19 mouse cellular contexts compared by ENCODE assay signal in the genomic region with DNA sequence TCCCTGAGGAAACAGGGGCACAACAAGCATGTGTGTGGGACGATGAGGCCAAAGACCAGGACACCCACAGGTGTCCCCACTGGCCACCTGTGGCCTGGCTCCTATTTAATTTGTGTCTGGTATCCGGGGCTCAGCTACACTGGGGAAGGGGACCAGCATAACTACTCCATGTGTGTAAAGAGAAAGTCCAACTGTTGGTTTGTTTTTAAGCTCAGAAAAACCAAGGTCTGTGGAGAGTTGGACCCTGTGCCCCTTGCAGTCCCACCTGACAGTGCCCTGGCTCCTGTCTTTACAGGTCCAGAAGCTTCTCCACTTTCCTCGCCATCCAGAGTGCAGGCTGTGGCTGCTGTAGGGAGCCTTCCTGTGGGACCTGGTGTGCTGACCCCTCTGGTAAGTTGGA. TPM values are rescaled to one million over a fixed set of nuclear protein-coding genes. Genes with fewer than 3 reads are reported as not detected.
DNase-seq lines count a peak whose midpoint lies in the region; ATAC-seq and TF ChIP-seq lines count a peak whose summit lies in the region.
"Had no signal": no experiment of that assay in that cellular context is flagged by ENCODE, and none has a peak within 500 bp of the region (broad histone marks: within the 10 kb centered on the region; RNA-seq: fewer than 3 reads in every experiment).

A gene (plus strand): TSS at position 301 of the 400 bp plus-strand sequence.

- peaks cover 4% of the 10 kb centered on the region; the same call in 1 of the 2 replicates for H3K9me3 ChIP-seq in neural tube, embryonic 14.5 days (ENCODE audit: control insufficient read depth, low read length)
- peaks cover 9% of the 10 kb centered on the region for H3K9me3 ChIP-seq in neural tube, embryonic 15.5 days (replicated peaks)

- H3K9ac ChIP-seq in neural tube, embryonic 14.5 days (replicated peaks; ENCODE audit: low read depth, low read length) = no peak within 1 kb of the TSS
- no peak within 1 kb of the TSS for H3K9ac ChIP-seq in neural tube, embryonic 15.5 days (replicated peaks)
- H3K9ac ChIP-seq: forebrain, embryonic 12.5 days; hindbrain, embryonic 12.5 days; limb, embryonic 13.5 days; liver, embryonic 14.5 days had no signal

- no peak within 1 kb of the TSS for H3K4me3 ChIP-seq in kidney, adult 2 months (ENCODE audit: insufficient read depth, low read depth, low read length)
- H3K4me3 ChIP-seq in neural tube, embryonic 14.5 days (ENCODE audit: low read depth, low read length) = no peak within 1 kb of the TSS
- H3K4me3 ChIP-seq in neural tube, embryonic 15.5 days (replicated peaks) = no peak within 1 kb of the TSS
- H3K4me3 ChIP-seq: forebrain, embryonic 12.5 days; hindbrain, embryonic 12.5 days; limb, embryonic 13.5 days had no signal

- DNase-seq in kidney, adult 2 months = no peak
- no peak for DNase-seq in kidney, postnatal 14 days
- DNase-seq in left cerebral cortex, adult 8-10 months (ENCODE audit: low spot score in 2 of 2) = no peak
- DNase-seq in ovary, adult 18-20 months (ENCODE audit: low spot score) = no peak
- DNase-seq in urinary bladder, postnatal 14 days (ENCODE audit: low spot score) = no peak
- DNase-seq: cerebellum, adult 9-11 months; gastrocnemius, postnatal 36 days; kidney, postnatal 10 days; midbrain, embryonic 14.5 days; right cerebral cortex, postnatal 25 days; thymus, postnatal 14 days had no signal

- H3K36me3 ChIP-seq in kidney, adult 2 months (ENCODE audit: control insufficient read depth, insufficient read depth, low read length) = no peaks in the 10 kb centered on the region
- no peaks in the 10 kb centered on the region for H3K36me3 ChIP-seq in neural tube, embryonic 14.5 days (ENCODE audit: control insufficient read depth, insufficient read depth, low read length)
- no peaks in the 10 kb centered on the region for H3K36me3 ChIP-seq in neural tube, embryonic 15.5 days
- H3K36me3 ChIP-seq: forebrain, embryonic 12.5 days; hindbrain, embryonic 12.5 days; limb, embryonic 13.5 days had no signal

- no peak within 1 kb of the TSS for H3K27ac ChIP-seq in kidney, adult 2 months (ENCODE audit: insufficient read depth, low read depth, low read length)
- H3K27ac ChIP-seq in neural tube, embryonic 14.5 days (ENCODE audit: low read depth, low read length) = no peak within 1 kb of the TSS
- no peak within 1 kb of the TSS for H3K27ac ChIP-seq in neural tube, embryonic 15.5 days (replicated peaks)
- H3K27ac ChIP-seq: forebrain, embryonic 12.5 days; hindbrain, embryonic 12.5 days; limb, embryonic 13.5 days; liver, embryonic 14.5 days had no signal

- no peaks in the 10 kb centered on the region for H3K27me3 ChIP-seq in kidney, adult 2 months (replicated peaks; ENCODE audit: control insufficient read depth, insufficient read depth, low read length)
- no peaks in the 10 kb centered on the region for H3K27me3 ChIP-seq in neural tube, embryonic 14.5 days (ENCODE audit: control insufficient read depth, insufficient read depth, low read length)
- H3K27me3 ChIP-seq in neural tube, embryonic 15.5 days (replicated peaks) = no peaks in the 10 kb centered on the region
- H3K27me3 ChIP-seq: hindbrain, embryonic 12.5 days had no signal

- no peaks in the 10 kb centered on the region for H3K4me1 ChIP-seq in kidney, adult 2 months (ENCODE audit: control insufficient read depth, insufficient read depth, low read length)
- no peaks in the 10 kb centered on the region for H3K4me1 ChIP-seq in neural tube, embryonic 14.5 days (ENCODE audit: control insufficient read depth, insufficient read depth, low read length)
- H3K4me1 ChIP-seq in neural tube, embryonic 15.5 days = no peaks in the 10 kb centered on the region
- H3K4me1 ChIP-seq: forebrain, embryonic 12.5 days; hindbrain, embryonic 12.5 days; limb, embryonic 13.5 days had no signal

- no peak for TF ChIP-seq CTCF in kidney, adult 2 months (conservative IDR thresholded peaks at IDR 0.05; ENCODE audit: insufficient read depth, insufficient read length, low read depth, low read length)

- ATAC-seq in neural tube, embryonic 14.5 days (ENCODE audit: low read depth) = no peak
- no peak for ATAC-seq in neural tube, embryonic 15.5 days (ENCODE audit: low FRiP score)
- ATAC-seq: intestine, embryonic 16.5 days had no signal

- TF ChIP-seq POLR2A in kidney, adult 2 months (IDR thresholded peaks at IDR 0.05; ENCODE audit: low read depth, low read length) = no peak

- 71% methylated on average over 3 of the region's 3 CpGs for WGBS in kidney, adult 2 months
- 91% methylated on average over 3 of the region's 3 CpGs for WGBS in neural tube, embryonic 14.5 days
- 88% methylated on average over 3 of the region's 3 CpGs for WGBS in neural tube, embryonic 15.5 days

- no peak within 1 kb of the TSS for H3K4me2 ChIP-seq in neural tube, embryonic 14.5 days (ENCODE audit: low read depth, low read length)
- H3K4me2 ChIP-seq in neural tube, embryonic 15.5 days = no peak within 1 kb of the TSS
- H3K4me2 ChIP-seq: forebrain, embryonic 12.5 days; hindbrain, embryonic 12.5 days; limb, embryonic 13.5 days had no signal

RNA-seq across cellular contexts. Expression of the gene that starts here (rescaled TPM):
- polyA plus RNA-seq in kidney, adult 2 months (2012; rRNA removed) = 16.1 and 17.1 TPM in 2 replicates
- polyA plus RNA-seq in neural tube, embryonic 14.5 days (2014; fragmentation: Nextera tagmentation; extraction: Ambion mirVana) = 11.7 and 16.1 TPM in 2 replicates
- 8.8 and 9.8 TPM in 2 replicates for polyA plus RNA-seq in neural tube, embryonic 15.5 days (2015; fragmentation: Nextera tagmentation; extraction: Ambion mirVana)
- total RNA-seq in left cerebral cortex, adult 8-10 months (2022) = 100 to 1,000 TPM; 108 to 123 (median 112) TPM
- total RNA-seq: MEL had no signal
